Mouse (Mus musculus) kidney, postnatal 36 days (tissue): ENCODE data around the gene Lrrc74a.

Source experiments
- DNase-seq, 2 experiments: peaks; one replicate each; pipeline ENCODE4 v3.0.0; 2021 to 2022; ENCODE audit warnings: mixed read lengths in 2 of 2

The Lrrc74a gene

GRCm38 (mm10) chr12:86734319-86734810, at the start of gene Lrrc74a:
Gene Lrrc74a (plus strand): TSS chr12:86734369.
- no peak for DNase-seq

GRCm38 (mm10) chr12:86685275-86685674, 48.9 kb upstream of the Lrrc74a start:
- no peak for DNase-seq

GRCm38 (mm10) chr12:86686551-86687330, 47.4 kb upstream of the Lrrc74a start:
- DNase-seq: no peak

- DNase-seq: no peak
These were observed 46.7 kb upstream of the Lrrc74a start for GRCm38 (mm10) chr12:86687445-86687955.

GRCm38 (mm10) chr12:86687971-86688573, 46.1 kb upstream of the Lrrc74a start:
- DNase-seq: peak in 1 of 2 experiments; percentile 7

- no peak for DNase-seq
These were observed 45.3 kb upstream of the Lrrc74a start for GRCm38 (mm10) chr12:86688917-86689316.

GRCm38 (mm10) chr12:86690700-86691485, 43.3 kb upstream of the Lrrc74a start:
- DNase-seq: no peak

GRCm38 (mm10) chr12:86692471-86693356, 41.5 kb upstream of the Lrrc74a start:
- peak in 1 of 2 experiments; percentile 29 for DNase-seq

GRCm38 (mm10) chr12:86693389-86693788, 40.8 kb upstream of the Lrrc74a start:
- no peak for DNase-seq

- no peak for DNase-seq
These were observed 39.7 kb upstream of the Lrrc74a start for GRCm38 (mm10) chr12:86694441-86694840.

- DNase-seq: no peak
These were observed 36.2 kb upstream of the Lrrc74a start for GRCm38 (mm10) chr12:86697996-86698395.

- DNase-seq: no peak
These were observed 35.6 kb upstream of the Lrrc74a start for GRCm38 (mm10) chr12:86698537-86698936.

GRCm38 (mm10) chr12:86699965-86700926, 33.9 kb upstream of the Lrrc74a start:
- DNase-seq: no peak

- no peak for DNase-seq
These were observed 33.2 kb upstream of the Lrrc74a start for GRCm38 (mm10) chr12:86700927-86701310.

GRCm38 (mm10) chr12:86701491-86701890, 32.7 kb upstream of the Lrrc74a start:
- DNase-seq: no peak

- no peak for DNase-seq
These were observed 31.5 kb upstream of the Lrrc74a start for GRCm38 (mm10) chr12:86702690-86703089.

GRCm38 (mm10) chr12:86705843-86706242, 28.3 kb upstream of the Lrrc74a start:
- DNase-seq: no peak

- DNase-seq: peak in 1 of 2 experiments; percentile 7
These were observed 20.1 kb upstream of the Lrrc74a start for GRCm38 (mm10) chr12:86714026-86714425.

- DNase-seq: peak; percentile 51 to 82
These were observed 18.8 kb upstream of the Lrrc74a start for GRCm38 (mm10) chr12:86715401-86715800.

GRCm38 (mm10) chr12:86716962-86717361, 17.2 kb upstream of the Lrrc74a start:
- DNase-seq: no peak
